Mouse (Mus musculus) heart, postnatal 0 days (tissue): ENCODE results near the gene Cldnd2.

Source experiments
- CTCF ChIP-seq: IDR thresholded peaks from 2 replicates; pipeline ENCODE4 v1.5.1; 2016; ENCODE audit warnings: antibody characterized with exemption, control low read depth, low read depth
- EP300 ChIP-seq: IDR thresholded peaks from 2 replicates; pipeline ENCODE4 v1.6.1; 2016; ENCODE audit warnings: antibody characterized with exemption, low read depth

DNA sequence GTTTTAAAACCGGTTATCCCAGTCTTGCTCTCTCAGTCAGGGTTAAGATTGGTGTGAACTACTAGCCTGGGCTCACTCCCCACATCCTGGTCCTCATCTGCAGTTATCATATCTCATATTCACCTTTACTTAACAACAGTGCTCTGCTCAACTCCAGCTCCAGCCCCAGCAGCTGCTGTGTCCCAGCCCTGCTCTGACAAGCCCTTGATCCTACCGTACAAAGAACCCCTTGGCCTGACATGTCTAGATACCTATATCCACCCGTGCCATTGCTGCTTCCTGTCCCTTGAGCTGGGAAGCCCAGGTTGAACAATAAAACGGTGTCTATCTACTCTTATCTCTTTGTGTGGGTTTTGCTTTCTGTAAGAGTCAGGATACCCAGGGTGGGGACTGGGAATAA is 11.1 kb upstream of the Cldnd2 start:
- TF ChIP-seq CTCF: no peak
- no peak for TF ChIP-seq EP300
